Mouse (Mus musculus) 3T3-L1 (cell line): ENCODE measurements around the gene Fcgr4.
A peak's percentile ranks its signal among the peaks of the same experiment; 100 is the strongest.
"Not testable (repeated sequence)": the region's sequence is repeated elsewhere in the genome, so short reads cannot be mapped to it uniquely, and the experiment has no call there.

Experiments
- DNase-seq: peaks from one replicate; pipeline ENCODE4 v3.0.0-alpha.2; 2015; ENCODE audit warnings: low read depth, low spot score

Gene Fcgr4

DNA sequence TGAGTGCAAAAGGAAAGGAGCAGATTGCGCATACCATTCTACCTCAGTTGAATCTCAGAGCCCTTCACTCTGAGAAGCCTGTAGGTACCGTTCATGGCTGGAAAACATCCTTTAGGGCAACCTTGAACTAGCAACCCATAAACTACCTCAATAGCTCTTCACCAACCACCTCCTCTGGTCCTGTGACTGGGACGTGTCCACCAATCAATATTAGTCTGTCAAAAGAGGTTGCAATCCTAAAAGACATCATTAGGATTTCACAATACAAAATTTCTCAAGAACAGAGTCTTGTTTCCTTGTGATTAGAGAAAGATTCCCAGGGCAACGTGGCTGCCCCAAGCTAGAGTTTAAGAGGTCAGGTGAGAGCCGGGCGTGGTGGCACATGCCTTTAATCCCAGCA, 34.6 kb downstream of the Fcgr4 start:
- DNase-seq: no peak

GRCm38 (mm10) chr1:171057253-171057652, 38.5 kb downstream of the Fcgr4 start:
- DNase-seq: no peak

- no peak for DNase-seq
Measured at GRCm38 (mm10) chr1:171059203-171059602, 40.5 kb downstream of the Fcgr4 start.

DNA sequence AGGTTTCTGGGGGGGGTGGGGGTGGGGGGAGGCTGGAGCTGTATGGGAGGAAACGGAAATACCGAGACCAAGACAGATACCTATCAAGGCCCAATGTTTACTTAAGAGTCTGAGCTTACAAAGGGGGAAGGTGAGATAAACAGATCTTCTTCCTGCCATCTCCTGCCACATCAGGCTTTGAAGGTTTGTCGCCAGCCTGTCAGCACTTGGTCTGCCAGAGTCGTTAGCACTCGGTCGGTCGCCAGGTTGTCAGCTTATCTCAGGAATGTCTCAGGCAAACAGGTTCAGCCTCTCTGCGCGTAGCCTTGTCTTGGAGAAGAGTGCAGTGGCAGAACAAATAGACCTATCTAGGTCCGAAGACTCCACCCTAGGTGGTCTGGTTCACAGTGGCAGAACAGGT, 41.7 kb downstream of the Fcgr4 start:
- DNase-seq: no peak

GRCm38 (mm10) chr1:171061566-171061965, 42.8 kb downstream of the Fcgr4 start:
- peak; percentile 54 for DNase-seq

GRCm38 (mm10) chr1:171063569-171064490, 45.1 kb downstream of the Fcgr4 start:
- not testable (repeated sequence) for DNase-seq

DNA sequence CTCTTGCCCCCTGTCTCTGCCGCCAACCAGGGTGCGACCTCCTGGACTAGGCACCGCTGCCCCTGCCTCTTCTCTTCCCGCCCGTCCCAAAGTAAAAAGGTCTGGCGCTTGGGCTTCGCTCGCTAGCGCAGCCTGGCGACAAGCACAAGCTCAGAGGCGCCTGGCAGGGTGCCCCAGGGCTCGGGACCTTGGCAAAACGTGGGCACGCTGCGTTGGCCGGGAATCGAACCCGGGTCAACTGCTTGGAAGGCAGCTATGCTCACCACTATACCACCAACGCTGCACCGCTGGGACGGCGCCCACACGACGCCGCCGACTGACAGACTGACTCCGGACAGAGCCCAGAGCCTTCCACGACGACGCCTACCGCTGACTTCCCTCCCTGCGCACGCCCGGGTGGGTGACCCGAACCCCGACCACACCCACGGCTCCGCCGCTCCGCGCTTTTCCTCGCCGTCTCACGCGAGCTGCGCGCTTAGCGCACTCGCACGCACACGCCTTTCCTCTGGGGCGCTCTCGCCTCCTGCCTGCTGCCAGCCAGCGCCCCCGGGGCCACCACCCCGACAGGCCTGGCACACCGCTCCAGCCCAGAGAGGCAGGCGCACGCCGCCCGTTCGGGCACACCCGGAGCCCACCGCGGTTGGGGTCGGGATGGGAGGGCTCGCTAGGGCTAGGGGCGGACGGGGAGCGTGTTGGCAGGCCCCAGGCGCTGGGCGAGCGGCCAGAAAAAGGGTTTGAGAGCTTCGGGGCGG, 45.9 kb downstream of the Fcgr4 start, which contains the start of gene Fcgr3:
TSS of gene Fcgr3 (minus strand) at position 445 of the 752 bp plus-strand sequence.
- peak; percentile 64 for DNase-seq

- not testable (repeated sequence) for DNase-seq
Measured at GRCm38 (mm10) chr1:171065243-171065587, 46.5 kb downstream of the Fcgr4 start.

- not testable (repeated sequence) for DNase-seq
Measured at GRCm38 (mm10) chr1:171065768-171066167, 47.0 kb downstream of the Fcgr4 start.

DNA sequence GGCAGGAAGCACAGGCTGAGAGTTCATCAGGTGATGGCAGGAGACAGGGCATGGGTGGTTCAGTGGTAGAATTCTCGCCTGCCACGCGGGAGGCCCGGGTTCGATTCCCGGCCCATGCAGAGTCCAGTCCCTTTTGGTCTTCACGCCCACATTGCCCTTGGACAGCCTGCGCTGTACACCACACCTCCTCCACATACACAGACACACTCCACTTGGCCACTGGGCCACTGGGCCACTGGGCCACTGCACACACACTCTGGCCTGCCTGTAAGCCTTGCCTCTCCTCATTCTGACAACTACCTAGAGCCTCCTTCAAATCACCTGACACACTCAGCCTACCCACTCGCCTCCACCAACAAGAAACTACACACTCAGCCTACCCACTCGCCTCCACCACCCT, 47.9 kb downstream of the Fcgr4 start:
- DNase-seq: not testable (repeated sequence)

GRCm38 (mm10) chr1:171067928-171068327, 49.2 kb downstream of the Fcgr4 start:
- not testable (repeated sequence) for DNase-seq

DNA sequence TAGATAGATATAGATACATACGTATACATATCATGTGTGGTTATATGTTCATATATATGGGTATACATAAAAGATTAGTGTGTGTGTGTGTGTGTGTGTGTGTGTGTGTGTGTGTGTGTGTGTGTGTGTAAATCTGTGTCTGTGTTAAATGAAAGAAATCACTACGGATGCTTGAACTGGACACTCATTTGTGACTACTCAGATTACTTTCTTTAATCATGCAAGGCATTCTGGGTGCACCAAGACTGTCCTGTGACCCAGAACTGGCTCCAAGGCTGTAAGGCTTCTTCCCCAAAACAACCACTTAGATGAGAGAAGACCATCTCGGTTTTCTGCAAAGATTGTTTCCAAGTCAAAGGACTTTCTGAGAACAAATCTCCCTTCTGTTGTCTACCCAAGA, 50.8 kb downstream of the Fcgr4 start:
- peak; percentile 20 for DNase-seq

GRCm38 (mm10) chr1:171070879-171071278, 52.2 kb downstream of the Fcgr4 start:
- DNase-seq: not testable (repeated sequence)

DNA sequence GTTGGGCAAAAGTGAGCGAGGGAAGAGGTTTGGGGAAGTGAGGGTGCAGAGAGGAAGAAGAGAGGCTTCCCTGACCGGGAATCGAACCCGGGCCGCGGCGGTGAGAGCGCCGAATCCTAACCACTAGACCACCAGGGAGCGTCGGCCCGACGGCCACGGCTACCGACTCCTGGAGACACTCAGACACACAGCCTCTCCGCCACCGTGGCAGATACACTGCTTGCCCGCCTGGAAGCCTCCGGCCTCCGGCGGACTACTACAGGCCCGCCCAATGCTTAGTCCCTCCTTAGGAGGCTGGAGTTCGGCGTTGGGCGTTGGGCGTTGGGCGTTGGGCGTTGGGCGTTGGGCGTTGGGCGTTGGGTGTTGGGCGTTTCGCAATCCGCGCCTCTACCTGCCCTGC, 53.0 kb downstream of the Fcgr4 start:
- DNase-seq: not testable (repeated sequence)

GRCm38 (mm10) chr1:171072217-171072616, 53.5 kb downstream of the Fcgr4 start:
- not testable (repeated sequence) for DNase-seq

- DNase-seq: peak; percentile 75
Measured at GRCm38 (mm10) chr1:171074283-171074682, 55.6 kb downstream of the Fcgr4 start.

GRCm38 (mm10) chr1:171076176-171076575, 57.5 kb downstream of the Fcgr4 start:
- DNase-seq: not testable (repeated sequence)

DNA sequence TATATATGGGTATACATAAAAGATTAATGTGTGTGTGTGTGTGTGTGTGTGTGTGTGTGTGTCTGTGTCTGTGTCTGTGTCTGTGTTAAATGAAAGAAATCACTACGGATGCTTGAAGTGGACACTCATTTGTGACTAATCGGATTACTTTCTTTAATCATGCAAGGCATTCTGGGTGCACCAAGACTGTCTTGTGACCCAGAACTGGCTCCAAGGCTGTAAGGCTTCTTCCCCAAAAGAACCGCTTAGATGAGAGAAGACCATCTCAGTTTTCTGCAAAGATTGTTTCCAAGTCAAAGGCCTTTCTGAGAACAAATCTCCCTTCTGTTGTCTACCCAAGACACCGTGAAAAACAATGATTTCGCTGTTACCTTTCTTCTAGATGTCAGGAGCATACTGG, 58.5 kb downstream of the Fcgr4 start:
- DNase-seq: not testable (repeated sequence)

GRCm38 (mm10) chr1:171077955-171078354, 59.2 kb downstream of the Fcgr4 start:
- not testable (repeated sequence) for DNase-seq

DNA sequence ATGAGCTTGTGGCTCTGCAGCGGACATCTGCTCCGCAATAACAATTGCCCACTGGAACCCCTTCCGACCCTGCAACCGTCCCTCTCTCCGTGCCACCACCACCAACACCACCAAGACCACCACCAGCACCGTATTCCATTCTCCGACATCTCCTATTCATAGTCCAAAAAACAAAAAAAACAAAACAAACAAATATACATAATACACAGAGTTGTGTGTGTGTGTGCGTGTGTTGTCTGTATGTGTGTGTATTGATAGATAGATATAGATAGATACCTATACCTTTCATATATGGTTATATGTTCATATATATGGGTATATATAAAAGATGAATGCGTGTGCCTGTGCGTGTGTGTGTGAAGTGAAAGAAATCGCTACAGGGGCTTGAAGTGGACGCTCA, 59.7 kb downstream of the Fcgr4 start:
- DNase-seq: not testable (repeated sequence)

- DNase-seq: not testable (repeated sequence)
Measured at GRCm38 (mm10) chr1:171079345-171079744, 60.6 kb downstream of the Fcgr4 start.
